Comparison of ENCODE assay signal across 12 mouse cellular contexts in the genomic region with DNA sequence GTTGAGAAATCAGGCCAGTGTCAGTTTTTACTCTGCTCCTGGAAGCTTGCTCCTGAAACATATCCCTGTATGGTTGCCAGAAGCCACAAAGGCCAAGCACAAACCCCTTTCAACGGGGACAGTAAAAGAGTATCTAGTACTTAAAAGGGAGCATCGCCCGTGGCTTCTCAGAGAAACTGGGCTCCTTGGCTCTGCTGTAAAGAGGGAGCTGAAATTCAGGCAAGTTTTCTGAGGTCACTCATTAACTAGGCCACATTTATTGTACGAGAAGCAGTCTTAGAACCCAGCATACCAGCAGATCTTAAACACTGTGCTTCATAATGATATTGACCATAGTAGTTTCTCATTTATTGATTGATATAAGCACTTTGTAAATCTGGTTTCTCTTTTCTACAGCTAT.
"Had no signal": no experiment of that assay in that cellular context is flagged by ENCODE, and none has a peak within 500 bp of the region (broad histone marks: within the 10 kb centered on the region; RNA-seq: fewer than 3 reads in every experiment).

No protein-coding gene starts in this region.

- H3K27ac ChIP-seq: limb, embryonic 13.5 days; liver, embryonic 14.5 days; midbrain, embryonic 13.5 days had no signal

- H3K9me3 ChIP-seq: limb, embryonic 13.5 days; midbrain, embryonic 13.5 days had no signal

- H3K36me3 ChIP-seq: limb, embryonic 13.5 days; midbrain, embryonic 13.5 days had no signal

- H3K4me3 ChIP-seq: limb, embryonic 13.5 days; midbrain, embryonic 13.5 days had no signal

- H3K27me3 ChIP-seq: limb, embryonic 13.5 days; midbrain, embryonic 13.5 days had no signal

- DNase-seq: layer of hippocampus, adult 9-11 months; layer of hippocampus, postnatal 36 days; left cerebral cortex, postnatal 4 days; lung, adult 2 months; lung, postnatal 36 days; right cerebral cortex, postnatal 25 days; thymus, postnatal 4 days had no signal

- H3K4me2 ChIP-seq: limb, embryonic 13.5 days; midbrain, embryonic 13.5 days had no signal

- H3K9ac ChIP-seq: limb, embryonic 13.5 days; liver, embryonic 14.5 days; midbrain, embryonic 13.5 days had no signal

- ATAC-seq: intestine, embryonic 16.5 days; lung, postnatal 0 days; midbrain, embryonic 13.5 days had no signal
